Mouse (Mus musculus) liver, postnatal 0 days (tissue): ENCODE results near the gene Arhgef2.

Experiments
- CTCF ChIP-seq: sonication (generic); IDR thresholded peaks from 2 replicates; pipeline ENCODE4 v1.5.1; 2016; ENCODE audit warnings: antibody characterized with exemption, low read depth
- EP300 ChIP-seq: IDR thresholded peaks from 2 replicates; pipeline ENCODE4 v1.6.1; 2016; ENCODE audit warnings: antibody characterized with exemption, low read depth, mild to moderate bottlenecking

GRCm38 (mm10) chr3:88640676-88641075, 34.9 kb downstream of the Arhgef2 start:
- TF ChIP-seq CTCF: peak; percentile 79
- TF ChIP-seq EP300: no peak
